Mouse (Mus musculus): ENCODE data around the gene Ptpn12. TPM values are rescaled to one million over a fixed set of nuclear protein-coding genes. Genes with fewer than 3 reads are reported as not detected.

Gene Ptpn12
- polyA plus RNA-seq, 1 experiment, result 85.2 TPM

DNA sequence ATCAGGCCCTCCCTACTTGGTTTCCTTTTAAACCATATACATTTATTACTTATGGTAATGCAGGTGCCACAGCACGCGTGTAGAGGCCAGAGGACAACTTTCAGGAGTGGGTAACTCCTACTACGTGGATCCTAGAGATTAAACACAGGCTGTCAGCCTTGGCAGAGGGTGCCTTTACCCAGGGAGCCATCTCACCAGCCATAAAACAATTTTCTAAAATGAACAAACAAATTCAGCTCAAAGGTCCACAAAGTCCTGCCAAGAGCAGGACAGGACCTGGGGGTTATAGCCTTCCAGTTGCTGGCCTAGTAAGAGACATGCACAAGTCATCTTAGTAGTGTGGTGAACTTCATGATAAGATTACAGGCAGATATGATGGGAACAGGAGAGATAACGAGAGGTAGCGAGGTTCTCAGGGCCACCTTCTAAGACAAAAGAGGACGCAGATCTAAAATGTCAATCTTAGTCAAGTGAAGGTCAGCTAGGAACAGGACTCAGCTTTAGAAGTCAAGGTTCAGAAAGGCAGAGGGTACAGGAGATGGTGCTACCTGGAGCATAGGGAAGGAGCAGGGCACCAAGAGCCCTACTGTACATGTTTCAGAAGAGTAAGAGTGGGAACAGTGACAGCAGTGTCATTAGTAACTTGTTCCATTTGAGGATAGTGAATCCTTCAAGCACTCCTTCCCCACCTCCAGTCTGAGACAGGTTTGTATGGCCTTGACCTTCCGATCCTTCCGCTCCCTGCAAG lies 65.5 kb downstream of the Ptpn12 start:
- TF ChIP-seq POLR2A (IDR thresholded peaks at IDR 0.05; ENCODE audit: borderline replicate concordance, extremely low read depth, low read depth, low read length) (no peak), CTCF (IDR thresholded peaks at IDR 0.05; ENCODE audit: insufficient read depth, low read length) (no peak)
- no peaks in the 10 kb centered on the region for H3K4me1 ChIP-seq (ENCODE audit: control insufficient read depth, insufficient read depth, low read length)
- DNase-seq, result no peak
- 93% methylated on average over 8 of the region's 8 CpGs for WGBS
- no peak overlapping the region for H3K4me3 ChIP-seq (replicated peaks; ENCODE audit: extremely low read depth, low read depth, low read length)

DNA sequence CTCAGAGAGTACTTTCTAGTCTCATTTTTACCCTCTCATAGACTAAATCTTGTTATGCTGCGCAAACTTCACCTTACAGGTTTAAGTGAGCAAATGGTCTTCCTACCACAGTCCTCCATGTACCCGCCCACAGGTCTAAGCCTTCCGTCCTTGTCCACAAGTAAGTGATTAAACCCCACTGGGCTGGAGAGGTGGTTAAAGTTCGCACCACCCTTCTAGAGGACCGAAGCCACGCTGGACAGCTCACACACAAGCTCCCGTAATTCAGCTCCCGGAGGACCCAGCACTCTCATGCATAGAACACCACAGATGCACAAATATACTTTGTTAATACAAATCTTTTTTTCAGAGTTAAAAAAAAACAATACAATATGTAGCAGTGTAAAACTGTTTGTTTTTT lies 69.4 kb downstream of the Ptpn12 start:
- DNase-seq, result no peak
- WGBS, result 93% methylated on average over 8 of the region's 8 CpGs
- Histone ChIP-seq H3K4me3 (replicated peaks; ENCODE audit: extremely low read depth, low read depth, low read length) (no peak overlapping the region), H3K4me1 (ENCODE audit: control insufficient read depth, insufficient read depth, low read length) (no peaks in the 10 kb centered on the region)
- TF ChIP-seq POLR2A (IDR thresholded peaks at IDR 0.05; ENCODE audit: borderline replicate concordance, extremely low read depth, low read depth, low read length) (no peak), CTCF (IDR thresholded peaks at IDR 0.05; ENCODE audit: insufficient read depth, low read length) (no peak)

DNA sequence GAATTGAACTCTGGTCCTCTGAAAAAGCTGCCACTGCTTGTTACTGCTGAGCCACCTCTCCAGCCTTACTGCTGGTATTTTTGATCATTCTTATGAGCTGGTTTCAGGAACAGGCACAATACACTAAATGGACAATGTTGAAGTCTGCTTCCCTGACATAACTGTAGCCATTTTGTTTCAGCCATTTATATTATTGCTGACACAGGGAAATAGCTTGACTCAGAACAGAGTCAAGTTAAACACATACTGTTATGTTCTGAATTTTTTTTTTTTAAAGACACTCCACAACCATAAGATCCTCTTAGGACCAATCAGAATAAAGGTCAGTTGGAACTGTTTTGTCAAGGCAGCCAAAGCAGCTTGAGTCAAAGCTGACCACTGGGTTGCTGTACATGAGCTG lies 72.2 kb downstream of the Ptpn12 start:
- Histone ChIP-seq H3K4me3 (replicated peaks; ENCODE audit: extremely low read depth, low read depth, low read length) (no peak overlapping the region), H3K4me1 (ENCODE audit: control insufficient read depth, insufficient read depth, low read length) (no peaks in the 10 kb centered on the region)
- TF ChIP-seq POLR2A (IDR thresholded peaks at IDR 0.05; ENCODE audit: borderline replicate concordance, extremely low read depth, low read depth, low read length), result no peak
- TF ChIP-seq CTCF (IDR thresholded peaks at IDR 0.05; ENCODE audit: insufficient read depth, low read length), result no peak
- no peak for DNase-seq

DNA sequence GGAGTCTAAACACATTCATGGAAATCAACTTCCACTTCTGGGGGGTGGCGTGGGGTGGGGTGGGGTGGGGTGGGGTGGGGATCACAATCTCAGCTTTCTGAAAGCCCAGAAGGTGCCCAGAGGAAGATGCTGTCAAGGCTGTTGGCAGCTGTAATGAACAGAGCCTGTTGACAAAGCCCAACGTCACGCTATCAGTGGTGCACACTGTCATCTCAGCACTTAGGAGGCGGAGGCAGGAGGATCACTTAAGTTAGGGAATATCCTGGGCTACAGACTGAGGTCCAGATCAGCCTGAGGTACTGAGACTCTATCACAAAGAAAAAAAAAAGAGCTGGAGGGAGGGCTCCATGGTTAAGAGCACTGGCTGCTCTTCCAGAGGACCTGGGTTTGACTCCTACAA lies 81.0 kb downstream of the Ptpn12 start:
- 84% methylated on average over 4 of the region's 4 CpGs for WGBS
- Histone ChIP-seq H3K4me3 (replicated peaks; ENCODE audit: extremely low read depth, low read depth, low read length) (no peak overlapping the region), H3K4me1 (ENCODE audit: control insufficient read depth, insufficient read depth, low read length) (no peaks in the 10 kb centered on the region)
- TF ChIP-seq CTCF (IDR thresholded peaks at IDR 0.05; ENCODE audit: insufficient read depth, low read length), result no peak
- TF ChIP-seq POLR2A (IDR thresholded peaks at IDR 0.05; ENCODE audit: borderline replicate concordance, extremely low read depth, low read depth, low read length), result no peak
- DNase-seq, result no peak

GRCm38 (mm10) chr5:20973999-20974398 lies 81.7 kb downstream of the Ptpn12 start:
- Histone ChIP-seq H3K4me1 (ENCODE audit: control insufficient read depth, insufficient read depth, low read length) (no peaks in the 10 kb centered on the region), H3K4me3 (replicated peaks; ENCODE audit: extremely low read depth, low read depth, low read length) (no peak overlapping the region)
- WGBS, result 47% methylated on average over 7 of the region's 7 CpGs
- no peak for TF ChIP-seq CTCF (IDR thresholded peaks at IDR 0.05; ENCODE audit: insufficient read depth, low read length)
- no peak for TF ChIP-seq POLR2A (IDR thresholded peaks at IDR 0.05; ENCODE audit: borderline replicate concordance, extremely low read depth, low read depth, low read length)
- no peak for DNase-seq

GRCm38 (mm10) chr5:20973069-20973468 lies 82.6 kb downstream of the Ptpn12 start:
- 64% methylated on average over 5 of the region's 5 CpGs for WGBS
- no peaks in the 10 kb centered on the region; the same call in 1 of the 2 replicates for H3K4me1 ChIP-seq (ENCODE audit: control insufficient read depth, insufficient read depth, low read length)
- DNase-seq, result no peak
- no peak overlapping the region for H3K4me3 ChIP-seq (replicated peaks; ENCODE audit: extremely low read depth, low read depth, low read length)
- no peak for TF ChIP-seq CTCF (IDR thresholded peaks at IDR 0.05; ENCODE audit: insufficient read depth, low read length)
- no peak for TF ChIP-seq POLR2A (IDR thresholded peaks at IDR 0.05; ENCODE audit: borderline replicate concordance, extremely low read depth, low read depth, low read length)

- H3K4me3 ChIP-seq (replicated peaks; ENCODE audit: extremely low read depth, low read depth, low read length), result no peak overlapping the region
- no peak for TF ChIP-seq POLR2A (IDR thresholded peaks at IDR 0.05; ENCODE audit: borderline replicate concordance, extremely low read depth, low read depth, low read length)
- TF ChIP-seq CTCF (IDR thresholded peaks at IDR 0.05; ENCODE audit: insufficient read depth, low read length), result peak; percentile 50
- peak; percentile 54 for DNase-seq
- 60% methylated on average over 9 of the region's 9 CpGs for WGBS
- H3K4me1 ChIP-seq (ENCODE audit: control insufficient read depth, insufficient read depth, low read length), result peaks cover 2% of the 10 kb centered on the region; the same call in 1 of the 2 replicates
These were observed 86.7 kb downstream of the Ptpn12 start for GRCm38 (mm10) chr5:20968963-20969362.

GRCm38 (mm10) chr5:20968493-20968892 lies 87.2 kb downstream of the Ptpn12 start:
- 66% methylated on average over 9 of the region's 9 CpGs for WGBS
- peaks cover 2% of the 10 kb centered on the region; the same call in 1 of the 2 replicates for H3K4me1 ChIP-seq (ENCODE audit: control insufficient read depth, insufficient read depth, low read length)
- DNase-seq, result no peak
- TF ChIP-seq CTCF (IDR thresholded peaks at IDR 0.05; ENCODE audit: insufficient read depth, low read length), result no peak
- TF ChIP-seq POLR2A (IDR thresholded peaks at IDR 0.05; ENCODE audit: borderline replicate concordance, extremely low read depth, low read depth, low read length), result no peak
- H3K4me3 ChIP-seq (replicated peaks; ENCODE audit: extremely low read depth, low read depth, low read length), result no peak overlapping the region

DNA sequence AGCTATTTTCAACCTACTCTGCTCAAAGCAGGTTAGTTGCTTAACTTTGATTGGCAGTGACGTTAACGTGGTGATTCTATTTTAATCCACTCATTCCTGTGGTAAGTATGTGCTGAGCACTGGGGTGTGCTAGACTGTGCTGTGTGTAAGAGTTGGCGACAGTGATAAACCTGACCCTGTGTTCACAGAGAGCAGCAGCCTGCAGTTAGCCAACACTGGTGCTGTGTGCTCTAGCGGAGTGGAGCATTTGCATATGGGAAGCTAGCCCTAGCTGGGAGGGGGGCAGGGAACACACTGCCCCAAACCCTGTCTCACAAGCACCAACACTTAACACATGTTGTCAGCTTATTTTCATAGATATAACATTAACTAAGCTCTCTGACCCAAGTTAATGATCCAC lies 87.8 kb downstream of the Ptpn12 start:
- Histone ChIP-seq H3K4me1 (ENCODE audit: control insufficient read depth, insufficient read depth, low read length) (peaks cover 2% of the 10 kb centered on the region; the same call in 1 of the 2 replicates), H3K4me3 (replicated peaks; ENCODE audit: extremely low read depth, low read depth, low read length) (no peak overlapping the region)
- WGBS, result 22% methylated on average over 4 of the region's 4 CpGs
- DNase-seq, result no peak
- TF ChIP-seq POLR2A (IDR thresholded peaks at IDR 0.05; ENCODE audit: borderline replicate concordance, extremely low read depth, low read depth, low read length) (no peak), CTCF (IDR thresholded peaks at IDR 0.05; ENCODE audit: insufficient read depth, low read length) (no peak)

DNA sequence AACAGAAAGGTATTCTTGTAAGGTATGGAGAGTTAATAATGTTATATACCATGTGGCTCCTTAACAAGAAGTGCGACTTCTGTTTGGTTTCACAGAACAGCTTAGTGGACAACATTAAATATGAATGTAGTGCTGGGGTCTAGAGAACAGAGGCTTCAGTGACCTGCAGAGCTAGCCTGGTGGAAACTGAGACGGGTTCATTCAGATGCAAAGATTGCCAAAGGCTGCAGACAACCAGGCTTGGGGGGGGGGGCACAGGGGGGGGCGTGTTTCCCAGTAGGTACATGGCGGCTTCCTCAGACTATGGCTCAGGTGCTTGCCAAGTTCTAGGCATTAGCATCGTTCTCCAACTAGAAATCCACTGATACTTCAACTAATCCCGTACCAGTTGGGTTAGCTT lies 91.3 kb downstream of the Ptpn12 start:
- Histone ChIP-seq H3K4me3 (replicated peaks; ENCODE audit: extremely low read depth, low read depth, low read length) (no peak overlapping the region), H3K4me1 (ENCODE audit: control insufficient read depth, insufficient read depth, low read length) (peaks cover 2% of the 10 kb centered on the region; the same call in 1 of the 2 replicates)
- no peak for DNase-seq
- no peak for TF ChIP-seq POLR2A (IDR thresholded peaks at IDR 0.05; ENCODE audit: borderline replicate concordance, extremely low read depth, low read depth, low read length)
- TF ChIP-seq CTCF (IDR thresholded peaks at IDR 0.05; ENCODE audit: insufficient read depth, low read length), result no peak
- WGBS, result 82% methylated on average over 6 of the region's 6 CpGs

Measured in lung, adult 2 months (tissue).